Mouse (Mus musculus) forebrain, embryonic 14.5 days (tissue): ENCODE data around the gene Desi1. TPM values are rescaled to one million over a fixed set of nuclear protein-coding genes. Genes with fewer than 3 reads are reported as not detected.
"Not testable (repeated sequence)": the region's sequence is repeated elsewhere in the genome, so short reads cannot be mapped to it uniquely, and the experiment has no call there.

ENCODE experiments used
- ATAC-seq: fragments of 200-750 bp; cut with Nextera tagmentation; 2 replicates; pipeline ENCODE4 v1.8.0; 2017; ENCODE audit warnings: mild to moderate bottlenecking, moderate library complexity
- DNase-seq: peaks from one replicate; pipeline ENCODE4 v3.0.0-alpha.2; 2015; ENCODE audit warnings: low spot score
- H3K27ac ChIP-seq: fragments of 300-500 bp; sonication (generic); 2 replicates; pipeline ENCODE4 v1.5.1; 2014; ENCODE audit warnings: low read depth, mild to moderate bottlenecking, control low read depth, low read length, moderate library complexity
- H3K27me3 ChIP-seq: fragments of 300-500 bp; sonication (generic); replicated peaks from 2 replicates; pipeline ENCODE4 v1.6.1; 2014; ENCODE audit warnings: low read length, control low read depth, mixed read lengths; ENCODE audit not compliant: control insufficient read depth, insufficient read depth
- H3K36me3 ChIP-seq: fragments of 300-500 bp; sonication (generic); 2 replicates; pipeline ENCODE4 v1.6.1; 2014; ENCODE audit warnings: low read length, control low read depth; ENCODE audit not compliant: control insufficient read depth, insufficient read depth
- H3K4me1 ChIP-seq: fragments of 300-500 bp; sonication (generic); 2 replicates; pipeline ENCODE4 v1.6.1; 2014; ENCODE audit warnings: antibody characterized with exemption, low read length, control low read depth; ENCODE audit not compliant: control insufficient read depth, insufficient read depth
- H3K4me2 ChIP-seq: fragments of 300-500 bp; sonication (generic); 2 replicates; pipeline ENCODE4 v1.6.1; 2014; ENCODE audit warnings: mild to moderate bottlenecking, control low read depth, low read length
- H3K4me3 ChIP-seq: fragments of 300-500 bp; sonication (generic); 2 replicates; pipeline ENCODE4 v1.5.1; 2014; ENCODE audit warnings: low read depth, low read length, control low read depth
- H3K9ac ChIP-seq: fragments of 300-500 bp; sonication (generic); 2 replicates; pipeline ENCODE4 v1.6.1; 2014; ENCODE audit warnings: mild to moderate bottlenecking, low read length, control low read depth, moderate library complexity
- H3K9me3 ChIP-seq: fragments of 300-500 bp; sonication (generic); replicated peaks from 2 replicates; pipeline ENCODE4 v1.6.1; 2016; ENCODE audit warnings: low read length, control low read depth, mixed read lengths; ENCODE audit not compliant: control insufficient read depth
- WGBS: fragments of 180-500 bp; shearing (Covaris S2); extraction: QIAGEN DNeasy Blood & Tissue Kit; methylation state at CpG from one replicate; pipeline ENCODE4 v1.1.7; 2014; 5-methylcytosine and 5-hydroxymethylcytosine counted together
- polyA plus RNA-seq: library from polyadenylated mRNA; unstranded; fragments of >200 nt; fragmentation: Nextera tagmentation; extraction: Ambion mirVana; gene quantifications from 2 replicates; pipeline ENCODE4 v1.2.1, GENCODE M21; 2014

Desi1 gene
- polyA plus RNA-seq, 1 experiment from 2014 or later: 33.4 TPM

DNA sequence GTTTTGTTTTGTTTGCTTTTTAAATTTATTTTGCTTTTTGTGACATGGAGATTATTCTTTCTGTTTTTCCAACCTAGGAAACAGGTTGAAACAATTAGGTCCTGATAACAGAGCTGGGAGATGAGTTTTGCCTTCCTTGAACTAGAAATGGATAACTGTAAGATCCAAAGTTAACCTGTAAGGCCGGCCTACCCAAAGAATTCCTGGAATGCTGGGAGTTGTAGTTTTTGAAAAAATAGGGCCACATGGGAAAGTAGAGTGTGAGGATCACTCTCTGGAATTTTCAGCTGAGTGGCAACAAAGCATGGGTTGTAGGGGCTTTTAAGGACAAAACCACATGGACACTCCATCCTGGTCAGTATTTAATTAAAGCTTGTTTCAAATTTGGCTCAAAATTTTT lies 51.5 kb downstream of the Desi1 start:
- WGBS: 62% methylated on average over 1 of the region's 1 CpGs
- no peaks in the 10 kb centered on the region for H3K27me3 ChIP-seq
- ATAC-seq (no peak), DNase-seq (no peak)
- no peaks in the 10 kb centered on the region for H3K9me3 ChIP-seq
- H3K4me3 ChIP-seq: no peak overlapping the region
- no peaks in the 10 kb centered on the region for H3K36me3 ChIP-seq
- no peak overlapping the region for H3K9ac ChIP-seq
- H3K27ac ChIP-seq: no peak overlapping the region
- no peak overlapping the region for H3K4me2 ChIP-seq
- peaks cover 10% of the 10 kb centered on the region; the same call in 1 of the 2 replicates for H3K4me1 ChIP-seq

DNA sequence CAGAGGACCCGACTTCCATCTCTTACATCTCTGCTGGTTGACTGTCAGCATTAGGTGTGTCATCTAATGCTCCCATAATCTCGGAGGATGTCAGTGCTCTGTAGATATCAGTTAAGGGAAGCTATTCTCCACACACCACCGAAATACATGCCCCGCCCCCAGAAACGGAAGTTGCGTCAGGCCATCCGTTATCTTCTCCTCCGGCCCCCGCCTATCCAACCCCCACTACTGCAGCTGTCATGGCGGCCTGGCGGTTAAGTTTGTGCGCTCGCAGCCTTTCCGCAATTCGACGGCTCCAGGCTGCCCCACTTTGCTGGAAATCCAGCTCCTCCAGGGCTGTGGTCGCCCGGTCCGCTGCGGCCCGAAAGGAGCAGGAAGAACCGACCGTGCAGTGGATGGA lies 53.3 kb downstream of the Desi1 start, which contains the start of gene 1700029P11Rik:
1700029P11Rik (plus strand) TSS at position 220 of the 400 bp plus-strand sequence.
- H3K4me1 ChIP-seq: peaks cover 5% of the 10 kb centered on the region; the same call in 1 of the 2 replicates
- WGBS: 98% methylated on average over 23 of the region's 23 CpGs
- H3K4me3 ChIP-seq: no peak within 1 kb of the TSS
- H3K9ac ChIP-seq: no peak within 1 kb of the TSS
- no peaks in the 10 kb centered on the region for H3K9me3 ChIP-seq
- H3K27ac ChIP-seq: no peak within 1 kb of the TSS
- H3K4me2 ChIP-seq: no peak within 1 kb of the TSS
- H3K36me3 ChIP-seq: no peaks in the 10 kb centered on the region
- no peak for DNase-seq
- H3K27me3 ChIP-seq: no peaks in the 10 kb centered on the region
- no peak for ATAC-seq

DNA sequence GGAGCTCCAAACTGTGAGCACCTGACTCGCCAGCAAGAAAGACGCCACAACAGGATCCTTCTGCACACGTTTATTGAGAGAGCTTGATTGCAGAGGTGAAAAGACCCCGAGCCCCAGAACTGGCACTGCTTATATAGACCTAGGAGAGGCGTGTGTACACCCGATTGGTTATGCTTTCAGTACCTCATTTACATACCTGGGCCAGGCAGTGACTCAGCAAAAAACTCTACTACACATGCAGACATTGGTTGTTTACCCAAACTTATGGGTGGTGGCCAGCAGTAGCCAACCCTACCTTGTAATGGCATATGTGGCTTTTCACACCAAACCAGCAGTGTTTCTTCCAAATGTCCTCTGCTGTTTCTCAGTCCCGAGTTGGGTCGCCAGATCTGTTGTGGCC lies 58.5 kb downstream of the Desi1 start:
- not testable (repeated sequence) for H3K27me3 ChIP-seq, H3K4me1 ChIP-seq, DNase-seq, H3K36me3 ChIP-seq, H3K9me3 ChIP-seq, H3K4me2 ChIP-seq, H3K9ac ChIP-seq, ATAC-seq, H3K27ac ChIP-seq, H3K4me3 ChIP-seq
- 94% methylated on average over 8 of the region's 8 CpGs for WGBS

DNA sequence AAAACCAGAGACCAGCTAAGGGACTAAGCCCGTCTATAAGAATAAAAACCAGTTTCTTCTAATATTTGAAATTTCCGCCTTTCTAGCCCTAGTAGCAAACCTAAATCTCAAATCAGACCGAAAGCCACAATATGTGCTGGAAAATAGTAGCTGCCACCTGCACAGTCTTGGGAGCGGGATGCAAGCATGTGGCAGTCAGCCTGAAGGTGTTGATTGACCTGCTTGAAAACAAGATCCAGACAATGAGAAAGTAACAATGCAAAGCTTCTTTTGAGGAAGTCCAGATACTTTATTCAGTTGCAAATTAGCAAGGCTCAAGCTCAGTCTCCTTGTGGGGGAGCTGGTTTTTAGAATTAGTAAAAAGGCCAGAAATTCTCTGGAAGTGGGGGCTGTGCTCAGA lies 63.2 kb downstream of the Desi1 start:
- H3K4me1 ChIP-seq, H3K9me3 ChIP-seq, H3K27ac ChIP-seq, H3K27me3 ChIP-seq, H3K4me3 ChIP-seq, H3K4me2 ChIP-seq, H3K36me3 ChIP-seq, ATAC-seq, H3K9ac ChIP-seq, DNase-seq: not testable (repeated sequence)
- 69% methylated on average over 4 of the region's 4 CpGs for WGBS

DNA sequence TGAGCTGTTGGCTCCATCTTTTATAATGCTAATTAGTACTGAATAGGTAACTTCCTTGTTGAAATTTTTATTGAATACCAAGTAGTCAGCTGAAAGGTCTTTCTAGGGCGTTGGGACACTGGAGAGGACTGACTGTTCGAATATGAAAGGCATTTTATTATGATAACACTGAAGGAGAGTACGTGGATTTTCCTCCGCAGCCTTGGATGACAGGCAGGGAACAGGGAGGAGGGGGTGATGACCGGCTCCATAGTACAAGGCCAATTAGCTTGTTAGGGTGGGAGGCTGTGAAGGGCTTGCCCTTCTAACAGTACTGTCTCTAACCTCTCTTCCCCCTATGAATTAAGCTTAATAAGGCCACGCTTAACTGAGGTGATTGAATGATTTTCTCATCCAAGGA lies 64.0 kb downstream of the Desi1 start:
- 38% methylated on average over 6 of the region's 6 CpGs for WGBS
- H3K4me1 ChIP-seq, H3K9ac ChIP-seq, H3K27ac ChIP-seq, H3K4me2 ChIP-seq, H3K9me3 ChIP-seq, ATAC-seq, H3K4me3 ChIP-seq, DNase-seq, H3K36me3 ChIP-seq, H3K27me3 ChIP-seq: not testable (repeated sequence)

DNA sequence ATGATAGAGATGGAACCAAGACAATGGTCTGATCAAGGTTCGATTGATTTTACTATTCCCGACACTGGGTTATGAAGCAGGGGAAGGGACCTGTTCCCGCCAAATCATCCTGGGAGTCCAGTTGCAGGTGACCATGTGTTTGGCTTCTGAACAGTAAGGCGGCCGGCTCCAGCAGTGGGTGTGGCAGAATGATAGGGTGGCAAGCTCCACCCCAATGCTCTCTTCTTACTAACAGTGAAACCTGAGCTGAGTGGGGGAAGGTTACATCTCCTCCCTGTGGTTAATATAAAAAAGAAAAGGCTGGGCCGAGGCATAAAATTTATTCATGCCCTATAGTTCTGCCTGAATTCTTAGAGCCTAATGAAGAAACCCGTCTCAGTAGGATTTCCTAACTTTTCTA lies 64.5 kb downstream of the Desi1 start:
- H3K4me3 ChIP-seq: no peak overlapping the region
- H3K9ac ChIP-seq: no peak overlapping the region
- H3K36me3 ChIP-seq: no peaks in the 10 kb centered on the region
- H3K27ac ChIP-seq: no peak overlapping the region
- no peaks in the 10 kb centered on the region for H3K4me1 ChIP-seq
- no peak overlapping the region for H3K4me2 ChIP-seq
- whole genome bisulfite sequencing: 55% methylated on average over 7 of the region's 7 CpGs
- H3K27me3 ChIP-seq: no peaks in the 10 kb centered on the region
- ATAC-seq (no peak), DNase-seq (no peak)
- H3K9me3 ChIP-seq: peaks cover 3% of the 10 kb centered on the region; the same call in 1 of the 2 replicates

DNA sequence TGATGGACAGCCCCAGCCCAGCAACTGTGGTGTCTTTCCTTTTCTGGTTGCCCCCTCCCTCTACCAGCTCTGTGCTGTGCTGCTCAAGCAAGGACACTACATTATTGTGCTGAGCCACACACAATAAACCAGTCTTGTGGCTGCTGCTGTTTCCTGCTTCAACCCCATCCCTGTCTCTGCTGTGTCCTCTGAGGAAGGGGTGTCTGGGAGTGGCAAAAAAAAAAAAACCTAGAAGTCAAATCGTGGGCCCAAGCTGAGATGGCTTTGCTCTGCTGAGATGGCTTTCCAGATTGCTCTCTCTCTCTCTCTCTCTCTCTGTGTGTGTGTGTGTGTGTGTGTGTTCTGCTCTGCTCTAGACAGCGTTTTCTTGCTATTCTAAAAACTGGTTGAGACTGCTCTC lies 65.2 kb downstream of the Desi1 start:
- no peak overlapping the region for H3K9ac ChIP-seq
- H3K36me3 ChIP-seq: no peaks in the 10 kb centered on the region
- no peak overlapping the region for H3K27ac ChIP-seq
- peaks cover 3% of the 10 kb centered on the region; the same call in 1 of the 2 replicates for H3K9me3 ChIP-seq
- no peaks in the 10 kb centered on the region for H3K27me3 ChIP-seq
- DNase-seq (no peak), ATAC-seq (no peak)
- H3K4me3 ChIP-seq: no peak overlapping the region
- no peak overlapping the region for H3K4me2 ChIP-seq
- WGBS: 69% methylated on average over 2 of the region's 2 CpGs
- no peaks in the 10 kb centered on the region for H3K4me1 ChIP-seq

DNA sequence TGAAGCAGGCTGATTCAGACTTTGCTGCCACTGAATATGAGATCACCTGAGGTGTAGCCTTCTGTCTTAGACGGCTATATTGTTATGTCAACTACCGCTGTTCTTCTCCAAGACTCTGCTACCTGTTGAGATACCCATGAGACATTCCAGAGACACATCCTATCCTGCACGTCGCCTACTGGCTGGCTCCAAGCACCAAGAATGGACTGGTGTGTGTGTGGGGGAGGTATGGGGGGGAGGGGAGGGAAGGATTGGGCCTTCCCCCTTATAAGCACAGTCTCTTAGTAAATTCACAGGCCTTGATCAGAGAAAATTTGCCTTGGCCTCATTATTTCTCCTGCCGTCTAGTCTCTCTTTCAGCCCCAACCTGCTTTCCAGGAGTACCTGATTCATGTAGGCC lies 65.8 kb downstream of the Desi1 start:
- DNase-seq (no peak), ATAC-seq (no peak)
- Histone ChIP-seq H3K4me2 (no peak overlapping the region), H3K4me1 (no peaks in the 10 kb centered on the region), H3K36me3 (no peaks in the 10 kb centered on the region), H3K27me3 (no peaks in the 10 kb centered on the region), H3K9me3 (peaks cover 3% of the 10 kb centered on the region; the same call in 1 of the 2 replicates), H3K27ac (no peak overlapping the region), H3K9ac (no peak overlapping the region), H3K4me3 (no peak overlapping the region)
- 89% methylated on average over 5 of the region's 5 CpGs for WGBS

DNA sequence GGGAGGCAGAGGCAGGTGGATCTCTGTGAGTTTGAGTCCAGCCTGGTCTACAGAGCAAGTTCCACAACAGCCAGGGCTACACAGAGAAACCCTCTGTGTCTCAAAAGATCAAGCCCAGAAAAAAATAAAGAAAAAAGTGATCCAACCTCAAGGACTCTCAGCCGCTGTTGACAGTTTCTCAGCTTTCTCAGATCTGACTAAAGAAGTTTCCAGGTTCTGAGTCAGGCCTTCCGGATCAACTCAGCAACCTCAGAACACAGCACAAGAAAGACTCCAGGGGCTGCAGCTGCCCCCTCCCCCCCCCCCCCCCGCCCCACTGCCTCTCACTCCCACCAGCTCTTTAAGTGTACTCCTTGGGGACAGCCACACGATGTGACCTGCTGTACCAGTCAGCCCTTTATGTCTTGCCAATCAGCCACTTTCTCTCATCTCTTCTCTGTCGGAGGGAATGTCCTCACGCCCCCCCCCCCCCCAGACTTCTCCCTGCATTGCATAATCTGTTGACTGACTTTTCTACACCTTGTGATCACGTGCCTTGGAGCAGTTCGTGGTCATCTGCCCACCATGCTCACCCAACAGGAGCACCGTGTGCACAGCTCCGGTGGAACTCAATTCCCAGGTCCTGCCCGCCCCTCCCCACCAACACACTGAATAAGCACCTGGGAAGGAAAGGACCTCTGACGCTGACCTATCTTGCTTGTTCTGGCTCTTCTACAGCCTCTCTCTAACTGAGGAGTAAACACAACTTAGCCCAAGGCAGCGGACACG lies 67.4 kb downstream of the Desi1 start:
- Histone ChIP-seq H3K9me3 (no peaks in the 10 kb centered on the region), H3K4me1 (no peaks in the 10 kb centered on the region), H3K9ac (no peak overlapping the region), H3K27ac (no peak overlapping the region), H3K27me3 (no peaks in the 10 kb centered on the region), H3K36me3 (no peaks in the 10 kb centered on the region), H3K4me2 (no peak overlapping the region), H3K4me3 (no peak overlapping the region)
- ATAC-seq (no peak), DNase-seq (no peak)
- WGBS: 84% methylated on average over 12 of the region's 14 CpGs
